Mouse (Mus musculus) CH12.LX (cell line): ENCODE measurements around the gene Rpl41. TPM values are rescaled to one million over a fixed set of nuclear protein-coding genes. Genes with fewer than 3 reads are reported as not detected.

Source experiments
- DNase-seq: peaks from one replicate; pipeline ENCODE4 v3.0.0-alpha.2; 2013; ENCODE audit errors: extremely low read depth
- H3K27ac ChIP-seq: 2 replicates; pipeline ENCODE4 v1.5.1; 2012; ENCODE audit warnings: low read depth, mild to moderate bottlenecking, control low read depth, moderate library complexity; ENCODE audit not compliant: insufficient read depth
- H3K27me3 ChIP-seq: replicated peaks from 2 replicates; pipeline ENCODE3; 2012; ENCODE audit warnings: inconsistent platforms
- H3K36me3 ChIP-seq, 2 experiments: replicated peaks in 1 of 2; 2 replicates each; pipeline versions ENCODE3 to v1.6.1; 2012; ENCODE audit warnings: inconsistent platforms in 1 of 2, low read length in 1 of 2, mild to moderate bottlenecking in 1 of 2, mixed read lengths in 1 of 2, moderate library complexity in 1 of 2; ENCODE audit not compliant: control insufficient read depth in 1 of 2, insufficient read depth in 1 of 2
- H3K4me1 ChIP-seq, 2 experiments: 2 replicates each; pipeline ENCODE4 v1.6.1; 2012; ENCODE audit warnings: inconsistent platforms in 1 of 2, moderate library complexity in 1 of 2; ENCODE audit not compliant: insufficient read depth in 2 of 2, control insufficient read depth in 1 of 2
- H3K4me2 ChIP-seq: 2 replicates; pipeline ENCODE4 v1.6.1; 2012; ENCODE audit warnings: low read depth, mild to moderate bottlenecking, control low read depth; ENCODE audit not compliant: poor library complexity, insufficient read depth, severe bottlenecking
- H3K4me3 ChIP-seq, 3 experiments: fragments of 150-350 bp in 1 of 3; sonication (generic) in 1 of 3; replicated peaks in 1 of 3; 2 replicates each; pipeline versions ENCODE3 to v1.5.1; 2011 to 2012; ENCODE audit warnings: low read depth in 2 of 3, low read length in 2 of 3, mild to moderate bottlenecking in 2 of 3, moderate library complexity in 2 of 3, control low read depth in 1 of 3, improper control_type of control experiment in 1 of 3, inconsistent platforms in 1 of 3, mixed read lengths in 1 of 3; ENCODE audit not compliant: poor library complexity in 1 of 3
- H3K79me2 ChIP-seq: replicated peaks from 2 replicates; pipeline ENCODE4 v1.6.1; 2012; ENCODE audit warnings: mild to moderate bottlenecking, moderate library complexity; ENCODE audit not compliant: control insufficient read depth, poor library complexity, insufficient read depth, severe bottlenecking; ENCODE audit errors: extremely low read depth
- H3K9ac ChIP-seq: 2 replicates; pipeline ENCODE4 v1.6.1; 2012; ENCODE audit warnings: low read depth, mild to moderate bottlenecking, control low read depth, moderate library complexity; ENCODE audit not compliant: insufficient read depth
- H3K9me3 ChIP-seq: replicated peaks from 2 replicates; pipeline ENCODE3; 2012; ENCODE audit warnings: low read length, inconsistent platforms, mixed read lengths
- BHLHE40 ChIP-seq: IDR thresholded peaks from 2 replicates; pipeline ENCODE4 v1.6.1; 2011; ENCODE audit warnings: mild to moderate bottlenecking, low read depth, low read length, improper control_type of control experiment
- CHD2 ChIP-seq: IDR thresholded peaks from 2 replicates; pipeline ENCODE4 v1.6.1; 2011; ENCODE audit warnings: low read length, improper control_type of control experiment
- EP300 ChIP-seq: IDR thresholded peaks from 2 replicates; pipeline ENCODE4 v1.6.1; 2011; ENCODE audit warnings: low read length, improper control_type of control experiment
- JUN ChIP-seq: IDR thresholded peaks from 2 replicates; pipeline ENCODE4 v1.6.1; 2011; ENCODE audit warnings: low read depth, mild to moderate bottlenecking, low read length, improper control_type of control experiment, moderate library complexity; ENCODE audit not compliant: insufficient read depth
- JUND ChIP-seq: conservative IDR thresholded peaks from 2 replicates; pipeline ENCODE4 v1.6.1; 2011; ENCODE audit warnings: low read depth, low read length, improper control_type of control experiment
- MAX ChIP-seq: IDR thresholded peaks from 2 replicates; pipeline ENCODE4 v1.6.1; 2011; ENCODE audit warnings: low read length, improper control_type of control experiment
- PAX5 ChIP-seq: IDR thresholded peaks from 2 replicates; pipeline ENCODE4 v1.6.1; 2012; ENCODE audit warnings: low read length, inconsistent platforms, mixed read lengths
- POLR2A ChIP-seq: IDR thresholded peaks from 2 replicates; pipeline ENCODE4 v1.6.1; 2011; ENCODE audit warnings: low read depth, mild to moderate bottlenecking, improper control_type of control experiment, low read length
- POLR2AphosphoS2 ChIP-seq: IDR thresholded peaks from 2 replicates; pipeline ENCODE4 v1.6.1; 2011; ENCODE audit warnings: low read depth, low read length, improper control_type of control experiment
- RAD21 ChIP-seq: IDR thresholded peaks from 2 replicates; pipeline ENCODE4 v1.6.1; 2011; ENCODE audit warnings: low read depth, mild to moderate bottlenecking, low read length, improper control_type of control experiment, moderate library complexity
- RCOR1 ChIP-seq: conservative IDR thresholded peaks from 2 replicates; pipeline ENCODE4 v1.6.1; 2012; ENCODE audit warnings: low read depth, mild to moderate bottlenecking, inconsistent platforms, low read length, improper control_type of control experiment
- SMC3 ChIP-seq: IDR thresholded peaks from 2 replicates; pipeline ENCODE4 v1.6.1; 2011; ENCODE audit warnings: low read depth, low read length, improper control_type of control experiment
- USF2 ChIP-seq: conservative IDR thresholded peaks from 2 replicates; pipeline ENCODE4 v1.6.1; 2011; ENCODE audit warnings: low read depth, low read length, improper control_type of control experiment
- ZC3H11A ChIP-seq: IDR thresholded peaks from 2 replicates; pipeline ENCODE4 v1.6.1; 2012; ENCODE audit warnings: low read depth, mild to moderate bottlenecking, inconsistent platforms, low read length, improper control_type of control experiment
- ZKSCAN1 ChIP-seq: IDR thresholded peaks from 2 replicates; pipeline ENCODE4 v1.6.1; 2012; ENCODE audit warnings: low read depth, inconsistent platforms, low read length, improper control_type of control experiment, borderline replicate concordance
- ZMIZ1 ChIP-seq: IDR thresholded peaks from 2 replicates; pipeline ENCODE4 v1.6.1; 2012; ENCODE audit warnings: low read depth, mild to moderate bottlenecking, inconsistent platforms, low read length, improper control_type of control experiment
- ZNF384 ChIP-seq: IDR thresholded peaks from 2 replicates; pipeline ENCODE4 v1.6.1; 2012; ENCODE audit warnings: low read depth, low read length, improper control_type of control experiment, inconsistent platforms
- dilution Hi-C: fragments of 300-500 bp; cut with MboI; formaldehyde crosslinking; loops from 2 replicates; pipeline ENCODE4 v1.14.3; 2020; ENCODE audit warnings: low sequenced_read_pairs; ENCODE audit not compliant: extremely low pct_unique_long_range_greater_than_20kb, extremely low pct_ligation_motif_present
- in situ Hi-C: fragments of 300-500 bp; cut with MboI; formaldehyde crosslinking; loops from 3 replicates; pipeline ENCODE4 v1.14.3; 2019; ENCODE audit warnings: low sequenced_read_pairs, low pct_ligation_motif_present, low pct_unique_long_range_greater_than_20kb, mixed read lengths
- polyA plus RNA-seq: library from polyadenylated mRNA; unstranded; fragments of >175 nt; gene quantifications from 2 replicates; pipeline ENCODE4 v1.2.1, GENCODE M21; 2012; ENCODE audit warnings: low read depth; ENCODE audit not compliant: insufficient read length
- total RNA-seq, 2 experiments: library from RNA; depleted of rRNA; stranded (reverse); fragments of 300-350 nt in 1 of 2; fragments of >200 nt in 1 of 2; gene quantifications; 2 replicates each; pipeline ENCODE4 v1.2.3; 2012 to 2014

Gene Rpl41
- total and polyA plus RNA-seq, 3 experiments: 2,709 to 8,549 (median 8,065) TPM

DNA sequence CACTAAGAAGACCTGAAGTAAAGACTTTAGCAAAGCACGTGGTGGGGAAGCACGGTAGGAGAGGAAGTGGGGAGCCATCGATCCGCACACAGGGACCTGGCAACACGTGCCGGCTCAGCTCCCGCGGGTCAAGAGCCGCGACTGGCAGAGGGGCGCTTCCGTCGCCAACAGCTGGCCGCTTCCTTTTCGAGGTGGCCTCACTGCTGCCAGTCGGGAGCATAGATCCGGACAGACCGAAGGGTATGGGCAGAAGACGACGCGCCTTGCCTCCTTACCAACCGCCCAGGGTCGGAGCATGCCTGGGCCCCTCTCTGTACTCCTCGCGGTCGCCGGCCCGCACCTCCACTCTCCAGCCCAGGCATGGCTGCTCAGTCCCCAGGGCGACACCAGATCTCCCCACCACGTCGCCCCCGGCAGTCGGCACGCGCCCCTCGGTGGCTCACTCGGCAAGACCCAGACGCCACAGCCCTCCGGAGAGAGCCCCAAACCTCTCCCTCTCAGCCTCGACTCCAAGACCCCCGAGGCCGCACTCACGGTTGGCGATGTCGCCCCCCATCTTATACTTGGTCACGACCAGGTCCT, 16.2 kb upstream of the Rpl41 start (continued):
- TF ChIP-seq RAD21 (no peak), ZNF384 (no peak), MAX (peak; percentile 98), JUND (no peak)

DNA sequence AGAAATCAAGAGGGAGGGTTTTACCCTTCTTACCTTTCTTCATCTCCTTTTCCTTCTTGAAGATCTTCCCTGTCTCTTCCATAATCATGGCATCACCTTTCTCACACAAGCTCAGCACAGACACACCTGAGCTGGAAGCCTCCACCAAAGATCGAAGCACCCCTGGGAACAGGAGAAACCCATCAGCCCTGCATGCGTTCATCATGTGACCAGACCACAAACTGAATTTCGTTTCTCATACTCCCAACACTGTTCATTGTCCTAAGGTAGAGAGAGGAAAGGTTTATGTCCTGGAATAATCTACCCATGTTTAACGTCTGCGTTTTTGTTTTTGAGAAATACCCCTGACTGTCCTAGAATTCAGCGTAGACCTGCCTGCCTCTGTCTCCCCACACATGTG, 14.4 kb upstream of the Rpl41 start:
- Histone ChIP-seq H3K4me3 (peak overlapping the region; percentile 51 to 98 (median 94)), H3K27me3 (no peaks in the 10 kb centered on the region), H3K36me3 (peaks cover 43 to 61% of the 10 kb centered on the region in 2 experiments), H3K27ac (peak overlapping the region; percentile 53; the same call in 1 of the 2 replicates), H3K4me2 (peak overlapping the region; percentile 81), H3K4me1 (peaks cover 4 to 27% of the 10 kb centered on the region in 2 experiments; a peak in 2 of 4 replicates), H3K9me3 (no peaks in the 10 kb centered on the region), H3K9ac (peak overlapping the region; percentile 83), H3K79me2 (peaks cover 38% of the 10 kb centered on the region)
- in situ Hi-C loops: no loop called here
- dilution Hi-C loops: no loop called here
- DNase-seq: no peak
- TF ChIP-seq ZC3H11A (no peak), CHD2 (no peak), BHLHE40 (peak; percentile 69), SMC3 (no peak), JUN (no peak)

- no peak for DNase-seq
- H3K9ac ChIP-seq: no peak overlapping the region
- no peak overlapping the region for H3K27ac ChIP-seq
- H3K27me3 ChIP-seq: no peaks in the 10 kb centered on the region
- no peaks in the 10 kb centered on the region for H3K9me3 ChIP-seq
- dilution Hi-C loops (no loop called here), in situ Hi-C loops (no loop called here)
- H3K4me3 ChIP-seq: no peak overlapping the region
- peaks cover 0 to 1% of the 10 kb centered on the region in 2 experiments; a peak in 1 of 4 replicates for H3K4me1 ChIP-seq
- H3K36me3 ChIP-seq: peaks cover 42 to 53% of the 10 kb centered on the region in 2 experiments
- no peak for TF ChIP-seq RCOR1
- peak; percentile 41 for TF ChIP-seq POLR2A
- no peak for TF ChIP-seq USF2
- TF ChIP-seq ZMIZ1: 0 out of 2 replicates have a peak, but pooled peaks have one; percentile 12
- TF ChIP-seq POLR2AphosphoS2: peak; percentile 92
- no peak for TF ChIP-seq ZKSCAN1
- no peak for TF ChIP-seq EP300
- peak; percentile 61; the same call in 1 of the 2 replicates for TF ChIP-seq CHD2
- TF ChIP-seq JUN: no peak
- no peak for TF ChIP-seq PAX5
- H3K4me2 ChIP-seq: no peak overlapping the region
- peaks cover under 1% of the 10 kb centered on the region; the same call in 1 of the 2 replicates for H3K79me2 ChIP-seq
Observed at GRCm38 (mm10) chr10:128556963-128557362, 7.9 kb upstream of the Rpl41 start.
